In the genomic region with DNA sequence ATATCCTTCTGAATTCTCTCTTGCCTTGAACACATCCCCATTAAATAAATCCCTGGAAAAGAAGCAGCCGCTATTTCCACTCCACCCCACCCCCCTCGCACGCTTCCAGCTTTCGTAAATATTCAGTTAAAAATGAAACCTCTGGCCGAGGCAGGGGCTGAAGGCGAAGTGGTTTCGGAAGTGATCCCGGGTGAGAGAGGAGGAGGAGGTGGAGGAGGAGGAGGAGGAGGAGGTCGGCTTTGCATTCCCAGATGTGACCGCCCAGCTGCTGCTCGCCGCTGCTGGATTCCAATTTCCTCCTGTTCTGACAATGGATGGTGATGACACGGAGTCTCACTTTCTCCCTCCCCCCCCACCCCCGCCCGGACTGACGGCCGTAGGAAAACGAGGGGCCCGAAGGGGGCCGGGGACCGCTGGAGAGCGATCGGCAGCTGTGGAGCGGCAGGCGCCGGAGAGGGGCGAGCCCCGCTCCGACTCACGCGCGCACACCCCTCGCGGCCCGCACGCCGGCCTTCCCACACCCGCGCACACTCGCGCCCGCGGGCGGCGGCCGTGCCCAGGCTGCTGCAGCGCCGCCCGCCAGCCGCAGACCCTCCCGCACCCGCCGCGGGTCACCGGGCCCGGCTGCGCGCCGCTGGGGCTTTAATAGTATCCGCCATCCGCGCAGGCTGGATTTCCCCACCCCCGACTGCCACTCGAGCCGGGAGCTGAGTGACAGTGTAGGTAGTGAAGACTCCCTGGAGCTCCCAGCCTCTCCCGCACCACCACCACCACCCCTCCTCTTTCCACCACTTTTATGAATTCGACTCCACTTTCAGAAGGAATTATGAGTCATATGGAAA, we compare ENCODE assay signal across 8 mouse cellular contexts. TPM values are rescaled to one million over a fixed set of nuclear protein-coding genes. Genes with fewer than 3 reads are reported as not detected.
DNase-seq lines count a peak whose midpoint lies in the region; ATAC-seq and TF ChIP-seq lines count a peak whose summit lies in the region.

A gene (minus strand): TSS at position 312 of the 842 bp plus-strand sequence.

- WGBS in forebrain, embryonic 11.5 days, result under 1% methylated on average over 27 of the region's 67 CpGs
- under 1% methylated on average over 52 of the region's 67 CpGs for WGBS in heart, embryonic 14.5 days
- under 1% methylated on average over 64 of the region's 67 CpGs for WGBS in liver, embryonic 14.5 days (ENCODE audit: insufficient replicate concordance)
- 0% methylated on average over 43 of the region's 67 CpGs for WGBS in stomach, postnatal 0 days

- no peaks in the 10 kb centered on the region for H3K4me1 ChIP-seq in brown adipose tissue, adult 24 weeks (ENCODE audit: control insufficient read depth, insufficient read depth, insufficient read length, low read length)
- H3K4me1 ChIP-seq in forebrain, embryonic 11.5 days (replicated peaks; ENCODE audit: control insufficient read depth, insufficient read depth, low read length), result no peaks in the 10 kb centered on the region
- H3K4me1 ChIP-seq in heart, embryonic 14.5 days (ENCODE audit: control insufficient read depth in 2 of 2, insufficient read depth in 2 of 2, low read length in 2 of 2), result peaks cover 7 to 28% of the 10 kb centered on the region in 2 experiments
- peaks cover 0 to 7% of the 10 kb centered on the region in 2 experiments; a peak in 1 of 4 replicates for H3K4me1 ChIP-seq in liver, embryonic 14.5 days (replicated peaks; ENCODE audit: control insufficient read depth in 2 of 2, insufficient read depth in 2 of 2, low read length in 1 of 2)
- H3K4me1 ChIP-seq in stomach, postnatal 0 days (replicated peaks; ENCODE audit: control insufficient read depth, insufficient read depth), result no peaks in the 10 kb centered on the region

- H3K9ac ChIP-seq in forebrain, embryonic 11.5 days (ENCODE audit: low read length), result peak within 1 kb of the TSS; percentile 86
- peak within 1 kb of the TSS; percentile 94 for H3K9ac ChIP-seq in heart, embryonic 14.5 days (ENCODE audit: low read length)
- peak within 1 kb of the TSS; percentile 33; the same call in 1 of the 2 replicates for H3K9ac ChIP-seq in liver, embryonic 14.5 days (replicated peaks)
- peak within 1 kb of the TSS; percentile 90 for H3K9ac ChIP-seq in stomach, postnatal 0 days (ENCODE audit: low read length)

- no peak for TF ChIP-seq EP300 in liver, embryonic 14.5 days (IDR thresholded peaks at IDR 0.05; ENCODE audit: low read depth)
- no peak for TF ChIP-seq EP300 in stomach, postnatal 0 days (optimal IDR thresholded peaks at IDR 0.05)

- H3K4me2 ChIP-seq in forebrain, embryonic 11.5 days (ENCODE audit: low read depth, low read length, severe bottlenecking), result peak within 1 kb of the TSS; percentile 90
- H3K4me2 ChIP-seq in heart, embryonic 14.5 days (ENCODE audit: low read length), result peak within 1 kb of the TSS; percentile 83
- peak within 1 kb of the TSS; percentile 70 for H3K4me2 ChIP-seq in liver, embryonic 14.5 days (ENCODE audit: low read depth)
- peak within 1 kb of the TSS; percentile 91 for H3K4me2 ChIP-seq in stomach, postnatal 0 days (replicated peaks; ENCODE audit: low read depth)

- no peaks in the 10 kb centered on the region for H3K9me3 ChIP-seq in forebrain, embryonic 11.5 days (ENCODE audit: control insufficient read depth, low read length)
- H3K9me3 ChIP-seq in heart, embryonic 14.5 days (ENCODE audit: control insufficient read depth, low read length), result no peaks in the 10 kb centered on the region
- no peaks in the 10 kb centered on the region for H3K9me3 ChIP-seq in liver, embryonic 14.5 days (ENCODE audit: control insufficient read depth, low read length)
- H3K9me3 ChIP-seq in stomach, postnatal 0 days (ENCODE audit: control insufficient read depth, low read length), result no peaks in the 10 kb centered on the region

- peak within 1 kb of the TSS; percentile 87 for H3K4me3 ChIP-seq in brown adipose tissue, adult 24 weeks (ENCODE audit: insufficient read depth, low read depth, low read length)
- H3K4me3 ChIP-seq in forebrain, embryonic 11.5 days (ENCODE audit: low read depth, low read length), result peak within 1 kb of the TSS; percentile 75
- H3K4me3 ChIP-seq in heart, embryonic 14.5 days (ENCODE audit: control insufficient read depth in 1 of 2, insufficient read depth in 1 of 2, low read depth in 1 of 2, low read length in 2 of 2), result peak within 1 kb of the TSS; percentile 87 to 89
- peak within 1 kb of the TSS; percentile 56 to 58 for H3K4me3 ChIP-seq in liver, embryonic 14.5 days (ENCODE audit: insufficient read depth in 1 of 2, low read depth in 2 of 2, low read length in 2 of 2)
- peak within 1 kb of the TSS; percentile 87 for H3K4me3 ChIP-seq in stomach, postnatal 0 days (ENCODE audit: low read depth, low read length)

- TF ChIP-seq CTCF in liver, embryonic 14.5 days (IDR thresholded peaks at IDR 0.05; ENCODE audit: low read depth), result no peak
- TF ChIP-seq CTCF in stomach, postnatal 0 days (IDR thresholded peaks at IDR 0.05; ENCODE audit: low read depth), result no peak

- peak within 1 kb of the TSS; percentile 32 for H3K27ac ChIP-seq in brown adipose tissue, adult 24 weeks (replicated peaks; ENCODE audit: low read depth, low read length)
- H3K27ac ChIP-seq in forebrain, embryonic 11.5 days (ENCODE audit: low read depth, low read length), result peak within 1 kb of the TSS; percentile 83
- H3K27ac ChIP-seq in heart, embryonic 14.5 days (replicated peaks in 1 of 2; ENCODE audit: control insufficient read depth in 1 of 2, insufficient read depth in 1 of 2, low read depth in 2 of 2, low read length in 2 of 2), result peak within 1 kb of the TSS; percentile 61 to 87
- no peak within 1 kb of the TSS for H3K27ac ChIP-seq in liver, embryonic 14.5 days
- H3K27ac ChIP-seq in stomach, postnatal 0 days (replicated peaks), result peak within 1 kb of the TSS; percentile 89

- DNase-seq in forebrain, embryonic 11.5 days (ENCODE audit: low spot score), result peak; percentile 80
- DNase-seq in kidney, postnatal 10 days, result peak; percentile 71
- DNase-seq in liver, embryonic 14.5 days (ENCODE audit: low read depth in 3 of 3, low spot score in 3 of 3), result no peak
- DNase-seq in neural tube, embryonic 10.5 days (ENCODE audit: extremely low spot score, low spot score), result peak; percentile 79
- peak; percentile 55 for DNase-seq in stomach, postnatal 0 days (ENCODE audit: low spot score)

- ATAC-seq in CD4-positive, CD25-positive, alpha-beta regulatory T cell, adult 4 months, result peak; percentile 16
- peak; percentile 65 for ATAC-seq in forebrain, embryonic 11.5 days (replicated peaks; ENCODE audit: low FRiP score)
- ATAC-seq in heart, embryonic 14.5 days (ENCODE audit: insufficient number of reproducible peaks, insufficient read depth, low FRiP score, low read depth), result peak; percentile 65
- peak; percentile 10; the same call in 1 of the 2 replicates for ATAC-seq in liver, embryonic 14.5 days (ENCODE audit: insufficient read depth)
- ATAC-seq in stomach, postnatal 0 days (ENCODE audit: low FRiP score, low TSS enrichment), result peak; percentile 58

- no peaks in the 10 kb centered on the region; the same call in 1 of the 2 replicates for H3K27me3 ChIP-seq in forebrain, embryonic 11.5 days (ENCODE audit: control insufficient read depth, insufficient read depth, low read length)
- H3K27me3 ChIP-seq in heart, embryonic 14.5 days (ENCODE audit: control insufficient read depth, insufficient read depth, low read length), result no peaks in the 10 kb centered on the region
- peaks cover 27% of the 10 kb centered on the region for H3K27me3 ChIP-seq in liver, embryonic 14.5 days (ENCODE audit: control insufficient read depth, insufficient read depth, low read length)
- no peaks in the 10 kb centered on the region for H3K27me3 ChIP-seq in stomach, postnatal 0 days (ENCODE audit: control insufficient read depth, insufficient read depth, low read length)

- no peaks in the 10 kb centered on the region for H3K36me3 ChIP-seq in forebrain, embryonic 11.5 days (ENCODE audit: control insufficient read depth, insufficient read depth, low read length)
- H3K36me3 ChIP-seq in heart, embryonic 14.5 days (ENCODE audit: control insufficient read depth, insufficient read depth, low read length), result no peaks in the 10 kb centered on the region
- no peaks in the 10 kb centered on the region for H3K36me3 ChIP-seq in liver, embryonic 14.5 days (replicated peaks; ENCODE audit: control insufficient read depth, insufficient read depth, low read depth)
- no peaks in the 10 kb centered on the region for H3K36me3 ChIP-seq in stomach, postnatal 0 days (ENCODE audit: control insufficient read depth, insufficient read depth, low read length)

RNA-seq across cellular contexts. Expression of the gene that starts here (rescaled TPM):
- polyA plus RNA-seq in CD4-positive, CD25-positive, alpha-beta regulatory T cell, adult 4 months (2017; shearing (Covaris generic)), result 10 to 100 TPM; 16.8 to 25.7 TPM
- polyA plus RNA-seq in brown adipose tissue, adult 24 weeks (2012; ENCODE audit: insufficient read depth, insufficient read length, missing spikeins), result 1.4 and 2.2 TPM in 2 replicates
- polyA plus RNA-seq in forebrain, embryonic 11.5 days (2014; fragmentation: Nextera tagmentation; extraction: Ambion mirVana), result 15.0 and 15.4 TPM in 2 replicates
- polyA plus RNA-seq in heart, embryonic 14.5 days (2014; fragmentation: Nextera tagmentation; extraction: Ambion mirVana), result 17.3 and 17.4 TPM in 2 replicates
- 2.2 and 3.2 TPM in 2 replicates for polyA plus RNA-seq in liver, embryonic 14.5 days (2012; rRNA removed)
- polyA plus RNA-seq in liver, embryonic 14.5 days (2014; fragmentation: Nextera tagmentation; extraction: Ambion mirVana), result 1.7 and 2.0 TPM in 2 replicates
- polyA plus RNA-seq in stomach, postnatal 0 days (2015; fragmentation: Nextera tagmentation; extraction: Ambion mirVana), result 6.1 and 6.7 TPM in 2 replicates

Comparison
In these comparisons a context has a peak if more than half of its experiments do, and no peak if none do; other contexts are left out.
1. ATAC-seq: peak in every context shown above with its lines; median percentile 65 in forebrain, embryonic 11.5 days; 65 in heart, embryonic 14.5 days; 58 in stomach, postnatal 0 days; 16 in CD4-positive, CD25-positive, alpha-beta regulatory T cell, adult 4 months; 10 in liver, embryonic 14.5 days.
2. DNase-seq: peak in forebrain, embryonic 11.5 days (single experiment), kidney, postnatal 10 days (single experiment), neural tube, embryonic 10.5 days (single experiment) and stomach, postnatal 0 days (single experiment); none in liver, embryonic 14.5 days (0 of 3).
3. H3K9ac ChIP-seq: peak in every context shown above with its lines; median percentile 94 in heart, embryonic 14.5 days; 90 in stomach, postnatal 0 days; 86 in forebrain, embryonic 11.5 days; 33 in liver, embryonic 14.5 days.
4. Peak in every context shown above with its lines, with median percentiles within 50 percentile points of each other: H3K4me3 ChIP-seq and H3K4me2 ChIP-seq.